Mouse (Mus musculus): ENCODE measurements around the gene Tollip.

DNA sequence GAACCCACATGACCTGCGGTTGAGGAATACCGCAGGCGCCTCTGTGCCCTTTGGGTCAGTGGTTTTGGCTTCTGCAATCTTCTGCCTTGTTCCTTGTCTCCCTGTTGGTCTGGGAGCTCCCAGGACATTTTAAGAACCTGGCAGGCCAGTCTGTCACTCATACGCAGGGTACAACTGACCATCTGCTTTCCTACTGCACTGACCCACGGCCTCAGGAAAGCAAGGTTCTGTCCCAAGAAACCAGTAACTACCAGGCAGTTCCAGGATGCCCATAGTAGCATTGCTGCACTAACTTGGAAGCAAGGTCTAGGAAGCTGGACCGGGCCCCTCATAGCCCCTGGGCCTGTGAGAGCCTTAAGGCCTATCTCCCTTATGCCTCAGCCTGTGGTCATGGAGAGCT lies 16.6 kb upstream of the Tollip start:
- TF ChIP-seq CTCF (IDR thresholded peaks at IDR 0.05; ENCODE audit: insufficient read depth, low read length) (no peak), POLR2A (IDR thresholded peaks at IDR 0.05; ENCODE audit: borderline replicate concordance, extremely low read depth, low read depth, low read length) (no peak)
